Mouse (Mus musculus): ENCODE measurements around the gene Kcng4. TPM values are rescaled to one million over a fixed set of nuclear protein-coding genes. Genes with fewer than 3 reads are reported as not detected.
A peak's percentile ranks its signal among the peaks of the same experiment; 100 is the strongest.

Kcng4 gene
- polyA plus RNA-seq, 2 experiments, result 0.11 to 0.14 TPM

DNA sequence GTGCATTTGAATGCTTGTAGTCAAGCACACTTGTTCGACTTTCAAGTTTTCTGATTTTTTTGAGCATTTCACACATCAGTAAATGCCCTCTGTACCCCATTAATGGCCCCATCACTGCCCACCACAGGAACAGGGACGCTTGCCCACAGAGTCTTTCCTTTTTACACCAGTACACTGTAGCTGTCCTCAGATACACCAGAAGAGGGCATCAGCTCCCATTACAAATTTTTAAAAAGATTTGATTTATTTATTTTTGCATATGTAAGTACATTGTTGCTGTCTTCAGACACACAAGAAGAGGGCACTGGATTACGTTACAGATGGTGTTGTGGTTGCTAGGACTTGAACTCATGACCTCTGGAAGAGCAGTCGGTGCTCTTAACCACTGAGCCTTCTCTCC, 47.2 kb downstream of the Kcng4 start:
- no peak for TF ChIP-seq POLR2A (IDR thresholded peaks at IDR 0.05; ENCODE audit: borderline replicate concordance, extremely low read depth, insufficient read depth, insufficient read length)
- no peaks in the 10 kb centered on the region for H3K36me3 ChIP-seq (ENCODE audit: control insufficient read depth, insufficient read depth, low read length)
- H3K9me3 ChIP-seq (ENCODE audit: control insufficient read depth, low read length), result no peaks in the 10 kb centered on the region
- no peak overlapping the region for H3K27ac ChIP-seq (replicated peaks; ENCODE audit: low read depth, low read length)
- no peak overlapping the region for H3K4me3 ChIP-seq (replicated peaks; ENCODE audit: low read length)
- no peaks in the 10 kb centered on the region for H3K4me1 ChIP-seq (ENCODE audit: control insufficient read depth, insufficient read depth, low read length)
- no peaks in the 10 kb centered on the region for H3K27me3 ChIP-seq (ENCODE audit: control insufficient read depth, insufficient read depth, low read length)
- DNase-seq (ENCODE audit: low spot score) (no peak), ATAC-seq (ENCODE audit: low FRiP score, low read depth) (no peak)
- H3K4me2 ChIP-seq (replicated peaks; ENCODE audit: low read depth, low read length, severe bottlenecking), result no peak overlapping the region
- WGBS, result 67% methylated on average over 4 of the region's 4 CpGs
- H3K9ac ChIP-seq (ENCODE audit: low read depth, low read length, severe bottlenecking), result no peak overlapping the region

DNA sequence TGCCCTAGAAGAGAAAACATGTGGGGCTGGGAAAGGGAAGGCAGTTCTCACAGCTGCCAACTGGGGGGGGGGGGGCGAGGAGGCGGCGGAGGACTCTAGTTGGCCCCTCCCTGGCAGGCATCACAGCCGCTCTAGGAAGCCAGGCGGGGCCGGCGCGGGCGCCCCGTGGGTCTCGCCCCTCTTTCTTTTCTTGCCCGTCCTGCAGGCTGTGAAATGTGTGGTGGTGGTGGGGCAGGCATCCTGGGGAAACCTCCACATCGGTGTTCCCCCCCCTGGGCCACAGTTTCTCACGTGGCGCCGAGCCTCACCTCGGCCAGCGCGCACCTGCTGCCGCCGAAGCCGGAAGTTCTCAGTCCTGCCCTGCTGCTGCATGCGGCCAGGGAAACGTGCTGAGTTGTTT, 49.6 kb downstream of the Kcng4 start:
- peak overlapping the region; percentile 53 for H3K4me2 ChIP-seq (replicated peaks; ENCODE audit: low read depth, low read length, severe bottlenecking)
- no peaks in the 10 kb centered on the region for H3K27me3 ChIP-seq (ENCODE audit: control insufficient read depth, insufficient read depth, low read length)
- H3K4me1 ChIP-seq (ENCODE audit: control insufficient read depth, insufficient read depth, low read length), result no peaks in the 10 kb centered on the region
- TF ChIP-seq POLR2A (IDR thresholded peaks at IDR 0.05; ENCODE audit: borderline replicate concordance, extremely low read depth, insufficient read depth, insufficient read length), result no peak
- no peak overlapping the region for H3K27ac ChIP-seq (replicated peaks; ENCODE audit: low read depth, low read length)
- ATAC-seq (ENCODE audit: low FRiP score, low read depth), result no peak
- DNase-seq (ENCODE audit: low spot score), result peak; percentile 16
- no peaks in the 10 kb centered on the region for H3K9me3 ChIP-seq (ENCODE audit: control insufficient read depth, low read length)
- 13% methylated on average over 24 of the region's 24 CpGs for WGBS
- H3K36me3 ChIP-seq (ENCODE audit: control insufficient read depth, insufficient read depth, low read length), result no peaks in the 10 kb centered on the region
- H3K4me3 ChIP-seq (replicated peaks; ENCODE audit: low read length), result peak overlapping the region; percentile 31
- peak overlapping the region; percentile 47 for H3K9ac ChIP-seq (ENCODE audit: low read depth, low read length, severe bottlenecking)

DNA sequence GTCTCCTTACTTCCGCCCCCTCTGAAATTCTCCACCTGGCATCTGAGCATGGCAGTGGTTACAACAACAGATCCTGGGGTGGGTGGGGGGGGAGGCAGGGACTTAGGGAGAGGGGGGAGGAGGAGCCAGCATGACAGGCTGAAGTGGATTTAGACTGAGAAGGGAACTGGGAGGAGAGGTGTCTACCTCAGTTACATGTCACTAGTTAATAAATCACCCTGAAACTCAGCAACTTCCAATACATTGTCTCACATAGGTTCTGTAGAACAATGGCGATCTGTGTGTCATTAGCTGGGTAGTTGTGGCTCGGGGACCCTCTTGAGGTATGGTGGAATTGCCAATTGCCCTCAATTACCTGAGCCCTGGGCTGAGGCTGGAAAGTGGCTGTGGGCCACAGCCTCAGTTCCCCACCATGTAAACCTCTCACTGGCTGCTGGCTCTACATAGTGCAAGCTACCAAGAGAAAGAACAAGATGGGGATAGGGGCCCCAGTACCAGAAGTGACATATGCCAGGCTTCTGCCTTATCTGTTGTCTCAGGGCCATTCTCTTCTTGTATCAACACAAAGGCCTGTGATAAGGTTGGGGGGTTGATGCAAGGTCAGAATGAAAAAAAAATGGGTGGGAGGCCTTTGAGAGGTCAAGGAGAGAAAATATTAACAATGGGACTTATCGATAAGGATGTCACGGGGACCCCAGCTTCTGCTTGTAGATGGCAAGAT, 54.9 kb downstream of the Kcng4 start:
- no peak overlapping the region for H3K27ac ChIP-seq (replicated peaks; ENCODE audit: low read depth, low read length)
- H3K4me2 ChIP-seq (replicated peaks; ENCODE audit: low read depth, low read length, severe bottlenecking), result no peak overlapping the region
- H3K27me3 ChIP-seq (ENCODE audit: control insufficient read depth, insufficient read depth, low read length), result 0 out of 2 replicates have a peak, but pooled peaks cover 6% of the 10 kb centered on the region
- no peaks in the 10 kb centered on the region for H3K36me3 ChIP-seq (ENCODE audit: control insufficient read depth, insufficient read depth, low read length)
- TF ChIP-seq POLR2A (IDR thresholded peaks at IDR 0.05; ENCODE audit: borderline replicate concordance, extremely low read depth, insufficient read depth, insufficient read length), result no peak
- H3K4me3 ChIP-seq (replicated peaks; ENCODE audit: low read length), result no peak overlapping the region
- no peak for ATAC-seq (ENCODE audit: low FRiP score, low read depth)
- H3K9me3 ChIP-seq (ENCODE audit: control insufficient read depth, low read length), result no peaks in the 10 kb centered on the region
- no peak for DNase-seq (ENCODE audit: low spot score)
- no peaks in the 10 kb centered on the region for H3K4me1 ChIP-seq (ENCODE audit: control insufficient read depth, insufficient read depth, low read length)
- WGBS, result 84% methylated on average over 5 of the region's 5 CpGs
- no peak overlapping the region for H3K9ac ChIP-seq (ENCODE audit: low read depth, low read length, severe bottlenecking)

DNA sequence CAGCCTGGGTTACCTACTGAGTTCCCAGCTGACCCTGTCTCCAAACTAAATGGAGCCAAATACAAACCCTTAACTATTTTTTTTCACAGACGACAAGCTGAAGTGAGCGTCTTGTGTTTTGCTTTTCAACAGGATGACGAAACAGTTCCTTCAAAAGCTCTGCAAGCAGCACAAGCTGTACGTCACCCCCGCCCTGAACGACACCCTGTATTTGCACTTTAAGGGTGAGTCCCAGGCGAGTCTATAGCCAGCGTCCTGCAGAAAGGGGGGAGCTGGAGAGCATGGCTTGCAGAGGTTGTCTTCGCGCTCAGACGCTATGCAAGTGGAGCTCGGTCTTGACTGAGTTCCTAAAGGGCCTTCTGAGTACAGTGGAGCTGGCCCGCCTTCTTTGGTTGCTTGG, 56.4 kb downstream of the Kcng4 start:
- Histone ChIP-seq H3K4me2 (replicated peaks; ENCODE audit: low read depth, low read length, severe bottlenecking) (no peak overlapping the region), H3K27ac (replicated peaks; ENCODE audit: low read depth, low read length) (no peak overlapping the region), H3K9me3 (ENCODE audit: control insufficient read depth, low read length) (no peaks in the 10 kb centered on the region), H3K27me3 (ENCODE audit: control insufficient read depth, insufficient read depth, low read length) (0 out of 2 replicates have a peak, but pooled peaks cover 6% of the 10 kb centered on the region), H3K9ac (ENCODE audit: low read depth, low read length, severe bottlenecking) (no peak overlapping the region), H3K4me1 (ENCODE audit: control insufficient read depth, insufficient read depth, low read length) (peaks cover 3% of the 10 kb centered on the region; the same call in 1 of the 2 replicates), H3K36me3 (ENCODE audit: control insufficient read depth, insufficient read depth, low read length) (no peaks in the 10 kb centered on the region), H3K4me3 (replicated peaks; ENCODE audit: low read length) (no peak overlapping the region)
- WGBS, result 32% methylated on average over 13 of the region's 13 CpGs
- TF ChIP-seq POLR2A (IDR thresholded peaks at IDR 0.05; ENCODE audit: borderline replicate concordance, extremely low read depth, insufficient read depth, insufficient read length), result no peak
- no peak for ATAC-seq (ENCODE audit: low FRiP score, low read depth)
- no peak for DNase-seq (ENCODE audit: low spot score)

DNA sequence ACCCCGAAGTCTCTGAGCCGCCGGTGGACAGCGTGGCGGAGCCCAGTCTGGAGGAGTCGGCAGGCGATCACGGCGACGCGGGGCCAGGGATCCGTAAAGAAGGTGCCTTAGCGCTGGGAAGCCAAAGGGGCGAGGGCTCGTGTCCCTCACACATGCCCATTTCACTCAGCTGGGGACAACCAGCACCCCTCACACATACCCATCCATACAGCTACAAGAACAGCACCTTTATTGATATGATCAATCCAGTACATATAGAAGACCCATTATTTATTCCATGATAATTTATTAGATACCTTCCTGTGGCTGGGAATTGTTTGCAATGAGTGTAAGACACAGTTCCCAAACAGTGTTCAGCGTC, 60.1 kb downstream of the Kcng4 start:
- Histone ChIP-seq H3K27me3 (ENCODE audit: control insufficient read depth, insufficient read depth, low read length) (0 out of 2 replicates have a peak, but pooled peaks cover 6% of the 10 kb centered on the region), H3K4me3 (replicated peaks; ENCODE audit: low read length) (peak overlapping the region; percentile 76), H3K27ac (replicated peaks; ENCODE audit: low read depth, low read length) (no peak overlapping the region), H3K4me2 (replicated peaks; ENCODE audit: low read depth, low read length, severe bottlenecking) (peak overlapping the region; percentile 91), H3K36me3 (ENCODE audit: control insufficient read depth, insufficient read depth, low read length) (no peaks in the 10 kb centered on the region), H3K9me3 (ENCODE audit: control insufficient read depth, low read length) (no peaks in the 10 kb centered on the region), H3K4me1 (ENCODE audit: control insufficient read depth, insufficient read depth, low read length) (peaks cover 7% of the 10 kb centered on the region; the same call in 1 of the 2 replicates), H3K9ac (ENCODE audit: low read depth, low read length, severe bottlenecking) (peak overlapping the region; percentile 8; the same call in 1 of the 2 replicates)
- no peak for TF ChIP-seq POLR2A (IDR thresholded peaks at IDR 0.05; ENCODE audit: borderline replicate concordance, extremely low read depth, insufficient read depth, insufficient read length)
- no peak for DNase-seq (ENCODE audit: low spot score)
- 5% methylated on average over 16 of the region's 16 CpGs for WGBS
- ATAC-seq (ENCODE audit: low FRiP score, low read depth), result 0 out of 2 replicates have a peak, but pooled peaks have one; percentile 1
